Mouse (Mus musculus) megakaryocyte, embryonic 14.5 days (primary cell): Measurements from ENCODE around the gene 4930470P17Rik.

Experiments
- FLI1 ChIP-seq: IDR thresholded peaks from 2 replicates; pipeline ENCODE4 v1.6.1; 2012; ENCODE audit warnings: low read length, inconsistent platforms, mixed read lengths
- GATA1 ChIP-seq: IDR thresholded peaks from 3 replicates; pipeline ENCODE4 v1.6.1; 2012; ENCODE audit warnings: mixed read lengths, low read length, inconsistent platforms, borderline replicate concordance

DNA sequence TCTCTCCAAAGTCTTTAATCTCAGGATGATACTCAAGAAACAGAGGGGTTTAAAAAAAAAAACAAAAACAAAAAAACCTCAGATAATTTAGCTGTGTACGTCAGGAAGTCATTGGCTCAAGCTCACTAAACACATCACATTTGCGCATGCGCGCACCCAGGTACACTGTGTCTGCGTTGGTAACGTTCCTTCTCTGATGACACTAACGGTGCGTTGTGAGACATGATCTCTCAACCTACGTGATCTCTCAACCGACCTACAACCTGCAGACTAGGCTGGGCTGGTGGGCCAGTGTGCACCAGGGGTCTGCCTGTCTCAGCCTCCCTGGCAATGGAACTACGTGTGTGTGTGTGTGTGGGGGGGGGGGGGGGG, 67.0 kb downstream of the 4930470P17Rik start:
- TF ChIP-seq GATA1 (no peak), FLI1 (no peak)
